Mouse (Mus musculus) midbrain, embryonic 12.5 days (tissue): Measurements from ENCODE around the gene Strada. TPM values are rescaled to one million over a fixed set of nuclear protein-coding genes. Genes with fewer than 3 reads are reported as not detected.

Experiments used
- ATAC-seq: fragments of 200-750 bp; cut with Nextera tagmentation; 2 replicates; pipeline ENCODE4 v1.8.0; 2017; ENCODE audit warnings: low read depth, moderate TSS enrichment, moderate library complexity; ENCODE audit not compliant: low FRiP score
- H3K27ac ChIP-seq: fragments of 300-500 bp; sonication (generic); replicated peaks from 2 replicates; pipeline ENCODE4 v1.5.1; 2016; ENCODE audit warnings: mild to moderate bottlenecking
- H3K27me3 ChIP-seq: fragments of 300-500 bp; sonication (generic); 2 replicates; pipeline ENCODE4 v1.6.1; 2016; ENCODE audit warnings: mild to moderate bottlenecking
- H3K36me3 ChIP-seq: fragments of 300-500 bp; sonication (generic); 2 replicates; pipeline ENCODE4 v1.6.1; 2016
- H3K4me1 ChIP-seq: fragments of 300-500 bp; sonication (generic); 2 replicates; pipeline ENCODE4 v1.6.1; 2016
- H3K4me2 ChIP-seq: fragments of 300-500 bp; sonication (generic); replicated peaks from 2 replicates; pipeline ENCODE4 v1.6.1; 2016; ENCODE audit warnings: mild to moderate bottlenecking, moderate library complexity
- H3K4me3 ChIP-seq: fragments of 300-500 bp; sonication (generic); 2 replicates; pipeline ENCODE4 v1.5.1; 2016; ENCODE audit warnings: mild to moderate bottlenecking
- H3K9ac ChIP-seq: fragments of 300-500 bp; sonication (generic); replicated peaks from 2 replicates; pipeline ENCODE4 v1.6.1; 2016; ENCODE audit warnings: mild to moderate bottlenecking, moderate library complexity
- H3K9me3 ChIP-seq: fragments of 300-500 bp; sonication (generic); 2 replicates; pipeline ENCODE4 v1.6.1; 2016; ENCODE audit warnings: mild to moderate bottlenecking
- WGBS: fragments of 180-500 bp; shearing (Covaris S2); methylation state at CpG from one replicate; pipeline ENCODE4 v1.1.7; 2016; 5-methylcytosine and 5-hydroxymethylcytosine counted together
- polyA plus RNA-seq: library from polyadenylated mRNA; unstranded; fragments of >200 nt; fragmentation: Nextera tagmentation; extraction: Ambion mirVana; gene quantifications from 2 replicates; pipeline ENCODE4 v1.2.1, GENCODE M21; 2016

Strada gene
- polyA plus RNA-seq, 1 experiment from 2014 or later = 40.9 TPM

GRCm38 (mm10) chr11:106179711-106180448 lies 22.1 kb downstream of the Strada start:
- H3K9ac ChIP-seq = no peak overlapping the region
- no peak overlapping the region for H3K4me3 ChIP-seq
- H3K4me1 ChIP-seq = no peaks in the 10 kb centered on the region
- H3K4me2 ChIP-seq = no peak overlapping the region
- no peaks in the 10 kb centered on the region for H3K9me3 ChIP-seq
- H3K27me3 ChIP-seq = no peaks in the 10 kb centered on the region
- H3K36me3 ChIP-seq = peaks cover 17% of the 10 kb centered on the region; the same call in 1 of the 2 replicates
- 80% methylated on average over 7 of the region's 7 CpGs for WGBS
- no peak for ATAC-seq
- H3K27ac ChIP-seq = no peak overlapping the region

- no peaks in the 10 kb centered on the region for H3K9me3 ChIP-seq
- no peak overlapping the region for H3K4me3 ChIP-seq
- WGBS = 81% methylated on average over 5 of the region's 5 CpGs
- peaks cover 11% of the 10 kb centered on the region; the same call in 1 of the 2 replicates for H3K36me3 ChIP-seq
- H3K4me1 ChIP-seq = no peaks in the 10 kb centered on the region
- no peak for ATAC-seq
- H3K9ac ChIP-seq = no peak overlapping the region
- no peak overlapping the region for H3K4me2 ChIP-seq
- H3K27ac ChIP-seq = no peak overlapping the region
- no peaks in the 10 kb centered on the region for H3K27me3 ChIP-seq
Observed at GRCm38 (mm10) chr11:106178036-106178782, 23.8 kb downstream of the Strada start.

- H3K27me3 ChIP-seq = no peaks in the 10 kb centered on the region
- H3K9me3 ChIP-seq = no peaks in the 10 kb centered on the region
- H3K9ac ChIP-seq = no peak overlapping the region
- 91% methylated on average over 5 of the region's 5 CpGs for WGBS
- no peak overlapping the region for H3K27ac ChIP-seq
- H3K4me1 ChIP-seq = no peaks in the 10 kb centered on the region
- H3K4me2 ChIP-seq = no peak overlapping the region
- H3K4me3 ChIP-seq = no peak overlapping the region
- no peak for ATAC-seq
- H3K36me3 ChIP-seq = peaks cover 4% of the 10 kb centered on the region; the same call in 1 of the 2 replicates
Observed at GRCm38 (mm10) chr11:106176372-106176771, 25.6 kb downstream of the Strada start.

GRCm38 (mm10) chr11:106175081-106175480 lies 26.9 kb downstream of the Strada start:
- H3K27me3 ChIP-seq = no peaks in the 10 kb centered on the region
- H3K36me3 ChIP-seq = peaks cover 11% of the 10 kb centered on the region
- H3K27ac ChIP-seq = no peak overlapping the region
- H3K4me3 ChIP-seq = no peak overlapping the region
- WGBS = 84% methylated on average over 3 of the region's 3 CpGs
- H3K4me2 ChIP-seq = no peak overlapping the region
- H3K9me3 ChIP-seq = no peaks in the 10 kb centered on the region
- ATAC-seq = no peak
- no peak overlapping the region for H3K9ac ChIP-seq
- no peaks in the 10 kb centered on the region for H3K4me1 ChIP-seq

GRCm38 (mm10) chr11:106174372-106174771 lies 27.6 kb downstream of the Strada start:
- H3K9ac ChIP-seq = no peak overlapping the region
- peaks cover 15% of the 10 kb centered on the region for H3K36me3 ChIP-seq
- H3K27me3 ChIP-seq = no peaks in the 10 kb centered on the region
- ATAC-seq = no peak
- no peaks in the 10 kb centered on the region for H3K9me3 ChIP-seq
- H3K27ac ChIP-seq = no peak overlapping the region
- H3K4me3 ChIP-seq = no peak overlapping the region
- 84% methylated on average over 5 of the region's 5 CpGs for WGBS
- H3K4me1 ChIP-seq = no peaks in the 10 kb centered on the region
- no peak overlapping the region for H3K4me2 ChIP-seq

- no peaks in the 10 kb centered on the region for H3K27me3 ChIP-seq
- H3K27ac ChIP-seq = no peak overlapping the region
- H3K4me2 ChIP-seq = no peak overlapping the region
- peaks cover 18% of the 10 kb centered on the region for H3K36me3 ChIP-seq
- 90% methylated on average over 2 of the region's 2 CpGs for WGBS
- H3K4me3 ChIP-seq = no peak overlapping the region
- H3K9me3 ChIP-seq = no peaks in the 10 kb centered on the region
- ATAC-seq = no peak
- no peak overlapping the region for H3K9ac ChIP-seq
- H3K4me1 ChIP-seq = no peaks in the 10 kb centered on the region
Observed at GRCm38 (mm10) chr11:106173228-106173627, 28.7 kb downstream of the Strada start.

GRCm38 (mm10) chr11:106170807-106171206 lies 31.2 kb downstream of the Strada start:
- Histone ChIP-seq H3K36me3 (peaks cover 41% of the 10 kb centered on the region), H3K9ac (no peak overlapping the region), H3K4me2 (no peak overlapping the region), H3K9me3 (no peaks in the 10 kb centered on the region), H3K27ac (no peak overlapping the region), H3K4me3 (no peak overlapping the region), H3K4me1 (no peaks in the 10 kb centered on the region), H3K27me3 (no peaks in the 10 kb centered on the region)
- 86% methylated on average over 7 of the region's 7 CpGs for WGBS
- ATAC-seq = no peak

GRCm38 (mm10) chr11:106167435-106167834 lies 34.5 kb downstream of the Strada start:
- Histone ChIP-seq H3K4me2 (no peak overlapping the region), H3K27me3 (no peaks in the 10 kb centered on the region), H3K9ac (no peak overlapping the region), H3K36me3 (peaks cover 68% of the 10 kb centered on the region), H3K4me3 (no peak overlapping the region), H3K4me1 (no peaks in the 10 kb centered on the region), H3K27ac (no peak overlapping the region), H3K9me3 (no peaks in the 10 kb centered on the region)
- WGBS = 91% methylated on average over 5 of the region's 5 CpGs
- no peak for ATAC-seq

- Histone ChIP-seq H3K27me3 (no peaks in the 10 kb centered on the region), H3K27ac (no peak overlapping the region), H3K36me3 (peaks cover 53% of the 10 kb centered on the region), H3K9ac (no peak overlapping the region), H3K4me1 (peaks cover 14% of the 10 kb centered on the region), H3K4me3 (no peak overlapping the region), H3K4me2 (no peak overlapping the region), H3K9me3 (no peaks in the 10 kb centered on the region)
- ATAC-seq = no peak
- WGBS = 93% methylated on average over 16 of the region's 16 CpGs
Observed at GRCm38 (mm10) chr11:106164601-106165180, 37.3 kb downstream of the Strada start.

- peaks cover 53% of the 10 kb centered on the region for H3K36me3 ChIP-seq
- H3K4me2 ChIP-seq = no peak overlapping the region
- no peaks in the 10 kb centered on the region for H3K27me3 ChIP-seq
- no peak for ATAC-seq
- H3K9me3 ChIP-seq = no peaks in the 10 kb centered on the region
- 92% methylated on average over 4 of the region's 4 CpGs for WGBS
- H3K4me1 ChIP-seq = peaks cover 23% of the 10 kb centered on the region
- H3K27ac ChIP-seq = no peak overlapping the region
- no peak overlapping the region for H3K9ac ChIP-seq
- no peak overlapping the region for H3K4me3 ChIP-seq
Observed at GRCm38 (mm10) chr11:106163546-106163945, 38.4 kb downstream of the Strada start.

GRCm38 (mm10) chr11:106162237-106162636 lies 39.7 kb downstream of the Strada start:
- ATAC-seq = no peak
- Histone ChIP-seq H3K9ac (no peak overlapping the region), H3K9me3 (no peaks in the 10 kb centered on the region), H3K27me3 (no peaks in the 10 kb centered on the region), H3K36me3 (peaks cover 51% of the 10 kb centered on the region), H3K4me3 (no peak overlapping the region), H3K4me1 (peaks cover 32% of the 10 kb centered on the region), H3K4me2 (no peak overlapping the region), H3K27ac (no peak overlapping the region)
- 94% methylated on average over 2 of the region's 2 CpGs for WGBS
